Mouse (Mus musculus): ENCODE results near the gene Dleu7.
A peak's percentile ranks its signal among the peaks of the same experiment; 100 is the strongest.

Gene Dleu7

DNA sequence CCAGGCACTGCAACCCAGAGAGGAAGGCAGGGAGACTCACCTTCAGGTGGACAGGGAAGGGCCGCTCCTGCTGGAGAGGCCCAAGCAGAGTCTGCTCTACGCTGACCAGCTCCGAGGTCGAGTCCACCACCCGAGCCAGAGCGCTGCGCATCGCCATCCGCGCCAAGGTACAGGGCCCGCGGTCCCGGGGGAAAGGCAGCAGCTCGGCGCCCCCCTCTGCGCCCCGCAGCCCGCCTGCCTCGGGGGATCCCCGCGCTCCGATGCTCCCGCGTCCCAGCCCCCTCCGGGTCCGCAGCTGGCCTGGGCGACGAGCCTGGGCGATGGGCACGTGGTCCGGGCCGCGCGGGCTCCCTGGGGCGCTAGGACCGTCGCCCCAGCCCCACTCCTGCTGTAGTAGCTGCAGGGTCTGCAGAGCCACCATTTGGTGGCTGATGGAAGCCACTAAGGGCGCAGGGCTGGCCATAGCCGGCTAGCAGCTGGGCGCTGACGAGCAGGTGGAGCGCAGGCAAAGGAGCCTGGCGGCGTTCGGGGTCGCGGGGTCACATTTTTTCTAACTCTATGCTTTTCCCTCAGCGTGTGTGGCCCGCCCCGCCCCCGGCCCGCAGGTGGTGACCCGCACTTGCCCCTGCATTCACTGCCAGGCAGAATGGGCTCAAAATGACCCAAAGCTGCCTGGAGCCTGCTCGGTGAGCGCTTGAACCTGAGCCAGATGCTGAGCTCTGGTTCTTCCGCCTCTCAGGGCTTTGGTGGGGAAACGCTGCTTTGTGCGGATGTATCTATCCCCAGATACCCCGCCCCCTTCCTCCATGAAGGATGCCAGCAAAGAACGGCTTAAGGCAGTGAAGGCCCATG is at the start of gene Dleu7, which contains the start of gene Rnaseh2b:
Gene Dleu7 (minus strand): TSS at position 560 of the 852 bp plus-strand sequence.
Gene Rnaseh2b (plus strand): TSS at position 102 of the 852 bp plus-strand sequence.
- DNase-seq (ENCODE audit: low read depth, low spot score) = peak; percentile 51

DNA sequence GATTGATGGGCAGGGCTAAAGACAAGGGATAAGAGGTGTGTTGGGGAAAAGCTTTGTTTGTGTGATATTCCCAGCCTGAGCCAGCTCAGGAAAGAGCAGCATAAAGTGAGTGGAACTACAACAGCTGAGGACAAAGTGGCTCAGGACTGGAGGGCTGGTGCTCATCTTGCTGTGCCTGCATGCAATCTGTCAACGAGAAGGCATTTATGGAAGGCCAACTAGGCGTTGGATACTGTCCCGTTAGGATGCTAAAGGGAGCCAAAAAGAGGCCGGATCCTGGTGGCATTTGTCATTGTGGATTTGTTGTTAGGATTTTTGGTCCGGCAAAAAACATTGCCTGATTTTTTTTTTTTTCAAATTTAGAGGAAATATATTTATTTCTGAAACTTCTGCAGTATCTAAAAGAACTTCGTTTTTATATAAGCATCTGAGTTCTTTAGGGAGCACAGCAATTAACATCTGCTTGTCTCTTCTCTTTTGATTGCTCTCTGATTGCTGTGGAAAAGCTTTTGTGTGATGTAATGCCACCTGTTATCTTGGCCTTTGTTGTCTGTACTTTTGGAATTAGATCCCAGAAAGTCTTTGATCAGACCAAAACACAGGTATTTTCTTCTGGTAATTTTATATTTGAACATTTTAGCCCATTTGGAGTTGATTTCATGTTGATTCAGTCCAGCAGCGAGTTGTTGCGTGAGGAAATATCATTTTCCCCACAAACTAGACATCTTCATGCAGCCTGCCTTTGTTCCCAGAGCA is 49.2 kb upstream of the Dleu7 start:
- DNase-seq (ENCODE audit: low read depth, low spot score) = peak; percentile 21

DNA sequence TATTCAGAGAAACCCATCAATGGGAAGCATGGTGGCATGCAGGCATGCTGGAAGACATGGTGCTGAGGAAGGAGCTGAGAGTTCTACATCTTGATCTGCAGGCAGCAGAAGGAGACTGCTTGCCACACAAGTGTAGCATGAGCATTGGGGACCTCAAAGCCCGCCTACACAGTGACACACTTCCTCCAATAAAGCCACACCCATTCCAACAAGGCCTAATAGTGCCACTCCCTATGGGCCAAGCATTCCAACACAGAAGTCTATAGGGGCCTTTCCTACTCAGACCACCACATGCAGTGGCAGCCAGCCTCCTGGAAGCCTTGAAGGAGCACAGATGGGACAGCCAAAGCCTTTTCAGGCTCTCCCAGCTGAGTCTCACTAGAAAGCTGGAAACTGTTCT is 46.3 kb upstream of the Dleu7 start:
- DNase-seq (ENCODE audit: low read depth, low spot score) = peak; percentile 52

DNA sequence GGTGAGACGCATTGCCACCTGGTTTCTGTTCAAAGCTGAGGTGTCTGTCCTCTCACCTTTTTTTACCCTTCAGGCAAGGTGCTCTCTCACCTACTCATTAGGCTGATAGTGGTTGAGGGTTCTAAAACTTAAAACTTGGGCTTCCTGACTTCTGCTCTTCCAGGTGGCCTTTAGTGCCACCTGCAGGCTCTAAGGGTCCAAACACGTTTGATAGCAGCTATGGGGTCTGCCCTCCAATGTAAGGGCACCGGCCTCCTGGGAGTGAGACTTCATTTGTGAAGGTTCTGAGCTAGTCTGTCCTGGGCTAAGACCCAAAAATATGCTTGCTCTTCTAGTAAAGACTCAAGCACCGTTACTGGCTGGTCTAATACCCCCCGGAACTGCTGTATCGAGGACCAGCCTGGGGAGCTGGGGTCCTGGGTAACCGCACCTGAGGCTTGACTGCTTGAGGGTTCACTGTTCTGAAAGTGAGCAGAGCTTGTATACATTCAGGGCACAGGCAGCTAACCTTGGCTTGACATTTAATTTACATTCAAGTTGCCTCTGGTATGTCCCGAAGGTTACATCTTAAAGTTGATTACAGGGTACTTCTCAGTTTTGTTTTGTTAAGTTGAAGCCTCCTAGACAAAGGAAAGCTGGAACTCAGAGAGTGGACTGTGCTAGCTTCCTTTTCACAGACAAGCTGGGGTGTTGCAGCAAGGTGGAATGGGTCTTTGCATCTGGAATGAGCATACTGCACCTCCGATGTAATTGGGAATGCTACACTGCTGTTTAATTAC is 41.3 kb upstream of the Dleu7 start:
- peak; percentile 84 for DNase-seq (ENCODE audit: low read depth, low spot score)

DNA sequence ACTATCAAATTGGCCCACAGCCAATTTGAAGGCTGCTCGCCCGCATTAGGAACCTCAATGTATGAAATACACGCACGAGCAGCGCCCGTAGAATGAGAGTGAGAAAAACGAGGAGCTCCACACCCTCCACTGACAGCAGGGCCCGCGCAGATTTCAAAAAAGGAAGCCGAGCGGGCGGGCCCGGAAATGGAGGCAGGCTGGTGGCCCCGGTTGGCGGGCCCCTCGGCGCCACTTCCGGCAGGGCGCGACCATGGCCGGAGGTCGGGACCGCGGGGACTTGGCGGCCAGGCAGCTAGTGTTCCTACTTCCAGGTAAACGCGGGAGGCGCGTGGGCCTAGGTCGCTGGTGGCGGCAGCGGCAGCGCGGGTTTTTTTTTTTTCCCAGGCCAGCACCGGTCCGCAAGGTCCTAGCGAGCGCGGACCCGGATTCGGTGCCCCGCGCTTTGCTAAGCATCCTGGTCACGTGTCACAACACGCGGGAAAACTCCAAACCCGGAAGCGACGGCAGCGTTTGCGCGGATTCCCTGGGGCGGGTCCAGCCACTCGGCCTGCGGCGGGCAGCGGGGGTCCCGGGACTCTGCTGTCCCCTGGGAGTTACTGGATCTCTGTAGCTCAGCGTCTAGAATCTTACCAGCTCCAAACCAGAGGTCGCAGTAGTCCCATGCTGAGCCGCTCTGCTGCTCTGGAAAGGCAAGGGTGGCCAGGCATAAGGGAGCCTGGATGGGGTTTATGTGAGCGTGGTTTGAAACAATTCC is 39.2 kb upstream of the Dleu7 start:
- DNase-seq (ENCODE audit: low read depth, low spot score) = peak; percentile 82

DNA sequence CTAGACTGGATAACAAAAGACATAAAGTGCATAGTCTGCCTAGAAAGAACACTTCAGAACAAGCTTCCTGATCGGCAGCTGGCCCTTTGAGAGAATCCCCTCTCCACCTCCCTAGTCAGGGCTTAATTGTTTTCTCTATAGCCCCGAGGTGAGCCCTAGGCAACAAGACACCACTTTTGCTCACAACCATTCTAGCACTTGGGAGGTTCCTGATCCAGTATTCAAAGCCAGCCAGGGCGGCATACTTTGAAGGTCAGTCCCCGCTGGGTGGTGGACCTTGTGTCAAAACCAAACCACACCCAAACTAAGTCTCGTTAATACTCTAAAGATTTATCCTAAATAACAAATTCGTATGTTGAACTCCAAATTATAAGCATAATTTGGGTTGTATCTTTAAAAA is 38.6 kb upstream of the Dleu7 start:
- DNase-seq (ENCODE audit: low read depth, low spot score) = peak; percentile 80

DNA sequence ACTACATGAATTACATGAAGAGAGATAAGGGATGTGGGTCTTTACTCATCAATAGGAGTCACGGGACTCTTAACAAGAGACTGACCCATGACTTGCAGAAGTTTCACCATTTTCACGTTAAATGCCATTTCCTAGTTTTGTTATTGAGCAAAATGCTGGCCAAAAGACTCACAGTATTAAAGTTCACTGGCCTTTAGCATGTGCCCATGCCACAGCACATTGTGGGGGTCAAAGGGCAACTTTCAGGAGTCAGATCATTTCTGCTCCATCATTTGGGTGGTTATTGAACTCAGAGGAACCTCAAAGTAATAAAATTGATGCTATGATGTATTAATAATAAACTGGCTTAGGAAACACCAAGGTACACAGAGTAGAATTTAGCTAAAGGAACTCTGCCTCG is 36.8 kb upstream of the Dleu7 start:
- DNase-seq (ENCODE audit: low read depth, low spot score) = no peak

DNA sequence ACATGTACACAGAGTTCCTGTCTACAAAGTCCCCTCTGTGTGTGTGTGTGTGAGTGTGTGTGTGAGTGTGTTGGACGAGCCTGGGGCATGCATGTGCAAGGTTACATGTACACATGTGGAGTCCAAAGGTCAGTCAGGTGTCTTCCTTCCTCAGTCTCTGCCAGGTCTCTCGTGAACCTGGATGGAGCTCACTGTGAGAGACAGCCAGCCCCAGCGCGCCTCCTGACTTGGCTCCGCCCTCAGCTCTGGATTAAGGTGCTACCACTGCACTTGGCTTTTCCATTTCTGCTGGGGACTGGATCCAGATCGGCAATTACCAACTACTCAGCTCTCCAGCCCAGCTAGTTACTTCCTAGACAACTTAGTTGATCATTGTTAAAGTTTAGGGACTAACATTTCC is 35.8 kb upstream of the Dleu7 start:
- DNase-seq (ENCODE audit: low read depth, low spot score) = peak; percentile 12

DNA sequence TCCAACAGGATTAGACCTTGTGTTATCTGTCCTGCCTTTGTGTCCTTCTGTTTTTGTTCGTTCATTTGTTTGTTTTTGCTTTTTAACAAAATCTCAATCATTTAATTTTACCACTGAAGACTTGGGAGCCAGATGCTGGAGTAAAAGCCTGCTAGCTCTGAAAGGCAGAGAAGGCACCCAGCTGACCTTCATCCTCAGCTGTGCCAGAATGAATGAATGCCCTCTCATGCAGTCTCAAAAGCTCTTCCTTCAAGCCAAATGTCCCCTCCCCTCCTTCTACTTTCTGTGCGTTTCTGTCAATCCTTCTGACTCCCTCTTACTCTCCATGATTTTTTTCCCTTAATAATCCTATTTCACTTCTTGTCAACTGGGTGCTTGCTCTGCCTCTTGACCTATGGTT is 34.3 kb upstream of the Dleu7 start:
- no peak for DNase-seq (ENCODE audit: low read depth, low spot score)

DNA sequence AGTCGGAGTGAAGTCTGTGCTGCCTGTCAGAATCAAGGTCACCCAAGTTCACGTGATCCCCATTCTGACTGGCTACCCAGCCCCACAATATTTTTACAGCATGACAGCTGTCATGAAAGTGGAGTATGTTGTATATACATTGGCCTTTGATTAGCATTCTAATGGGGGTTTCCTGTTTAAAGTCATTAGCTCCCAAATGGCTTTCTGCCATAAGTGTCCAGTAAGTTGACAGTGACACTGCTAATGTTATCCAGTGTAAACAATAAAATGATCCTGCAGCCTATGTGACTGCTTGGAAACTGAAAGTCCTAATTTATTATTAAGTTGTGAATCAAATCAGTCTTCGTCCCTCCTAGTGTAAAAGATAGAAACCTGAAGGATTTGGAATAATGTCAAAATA is 33.2 kb upstream of the Dleu7 start:
- no peak for DNase-seq (ENCODE audit: low read depth, low spot score)

DNA sequence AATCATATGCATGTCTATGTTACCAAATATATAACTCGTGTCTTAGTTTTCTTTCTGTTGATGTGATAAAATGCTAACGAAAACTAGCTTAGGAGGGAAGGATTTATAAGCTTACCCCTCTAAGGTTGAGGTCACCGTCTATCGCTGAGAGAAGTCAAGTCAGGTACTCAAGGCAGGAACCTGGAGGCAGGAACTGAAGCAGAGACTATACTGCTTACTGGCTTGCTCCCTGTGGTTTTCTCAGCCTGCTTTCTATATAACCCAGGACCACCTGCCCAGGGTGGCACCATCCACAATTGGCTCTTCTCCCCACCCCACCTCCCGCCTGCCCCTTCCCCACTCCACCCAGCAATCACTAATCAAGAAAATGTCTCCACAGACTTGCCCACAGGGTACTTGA is 32.1 kb upstream of the Dleu7 start:
- no peak for DNase-seq (ENCODE audit: low read depth, low spot score)

DNA sequence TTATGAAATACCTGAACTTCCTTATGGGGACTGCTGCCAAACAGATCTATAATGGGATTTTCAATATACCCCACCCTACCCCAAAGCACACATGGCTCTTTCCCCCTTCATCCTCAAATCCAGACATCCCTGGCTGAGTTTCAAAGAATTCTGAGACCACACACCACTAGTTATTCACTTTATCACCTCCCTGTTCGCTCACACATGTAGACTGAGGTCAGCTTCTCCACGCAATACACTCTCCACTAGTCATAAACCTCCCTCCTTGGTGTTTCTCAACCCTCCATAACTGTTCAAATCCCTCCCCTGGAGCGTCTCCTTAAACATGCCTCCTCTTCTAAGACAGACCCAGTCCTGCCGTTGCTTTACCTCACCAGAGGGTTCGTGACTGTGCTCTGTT is 30.6 kb upstream of the Dleu7 start:
- no peak for DNase-seq (ENCODE audit: low read depth, low spot score)

DNA sequence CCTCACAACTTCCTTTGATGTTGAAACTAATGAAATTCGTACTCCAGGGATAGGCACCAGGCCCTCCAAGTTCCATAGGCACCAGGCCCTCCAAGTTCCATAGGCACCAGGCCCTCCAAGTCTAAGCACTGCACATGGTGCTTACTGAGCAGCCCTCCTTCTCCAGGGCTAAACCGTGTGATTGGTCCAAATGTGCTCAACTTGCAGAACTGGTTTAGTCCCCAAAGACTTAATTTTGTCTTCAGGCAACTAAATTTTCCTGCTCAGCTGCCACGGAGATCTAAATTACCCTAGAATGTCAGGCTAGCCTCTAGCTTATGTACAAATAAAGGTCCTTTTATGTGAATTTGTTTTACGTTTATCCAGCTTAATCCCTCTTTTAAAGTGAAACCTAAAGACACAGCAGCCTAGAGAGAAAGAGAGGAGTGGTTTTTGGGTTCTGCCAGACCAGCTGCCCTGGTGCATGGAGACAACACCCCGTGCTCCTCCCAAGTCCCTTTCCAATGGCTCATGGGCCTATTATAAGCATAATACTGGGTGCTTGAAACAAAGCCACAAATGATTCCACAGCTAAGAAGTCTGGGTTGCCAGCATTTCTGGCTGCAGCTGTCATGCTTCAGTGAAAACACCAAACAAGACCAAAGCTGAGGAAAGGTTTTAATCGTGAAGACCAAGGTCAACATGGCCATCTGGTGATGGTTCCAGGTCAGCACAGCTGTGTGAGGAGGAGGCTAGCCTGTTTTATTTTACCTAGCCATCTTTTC is 29.9 kb upstream of the Dleu7 start:
- no peak for DNase-seq (ENCODE audit: low read depth, low spot score)

DNA sequence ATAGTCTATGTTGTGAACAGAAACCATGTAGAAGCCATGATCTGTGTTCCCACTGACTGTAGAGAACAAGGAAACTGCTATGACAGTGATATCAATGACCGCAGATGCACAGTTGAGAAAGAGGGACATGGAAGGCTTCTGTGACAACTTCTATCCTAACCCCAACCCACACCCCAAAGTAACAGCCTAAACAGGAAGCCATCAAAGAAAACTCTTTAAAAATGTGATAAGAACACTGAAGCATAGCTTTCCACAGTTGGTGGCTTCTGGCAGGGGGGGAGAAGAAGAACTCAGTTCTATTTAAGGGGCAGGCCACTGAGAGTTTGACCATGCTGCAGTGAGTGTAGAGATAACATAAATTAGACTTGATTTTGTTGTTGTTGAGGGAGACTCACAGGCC is 18.8 kb upstream of the Dleu7 start:
- no peak for DNase-seq (ENCODE audit: low read depth, low spot score)

DNA sequence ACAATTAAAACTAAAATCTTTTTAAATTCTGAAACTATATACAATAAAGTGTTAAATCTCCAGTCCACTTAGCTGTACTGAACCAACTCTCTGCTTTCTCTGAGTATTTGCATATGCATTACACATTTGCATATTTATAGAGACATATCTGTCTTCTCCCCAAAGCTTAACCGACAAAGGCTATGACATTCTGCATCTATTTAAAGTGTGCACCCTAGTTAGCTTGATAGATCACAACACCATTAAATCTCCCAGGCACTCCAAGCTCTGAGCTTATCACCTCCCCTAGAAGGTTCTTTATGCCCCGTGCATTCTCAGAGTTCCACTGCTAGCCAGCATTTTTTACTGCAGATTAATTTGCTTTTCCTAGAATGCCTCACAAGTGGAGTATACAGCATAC is 16.2 kb upstream of the Dleu7 start:
- DNase-seq (ENCODE audit: low read depth, low spot score) = no peak

DNA sequence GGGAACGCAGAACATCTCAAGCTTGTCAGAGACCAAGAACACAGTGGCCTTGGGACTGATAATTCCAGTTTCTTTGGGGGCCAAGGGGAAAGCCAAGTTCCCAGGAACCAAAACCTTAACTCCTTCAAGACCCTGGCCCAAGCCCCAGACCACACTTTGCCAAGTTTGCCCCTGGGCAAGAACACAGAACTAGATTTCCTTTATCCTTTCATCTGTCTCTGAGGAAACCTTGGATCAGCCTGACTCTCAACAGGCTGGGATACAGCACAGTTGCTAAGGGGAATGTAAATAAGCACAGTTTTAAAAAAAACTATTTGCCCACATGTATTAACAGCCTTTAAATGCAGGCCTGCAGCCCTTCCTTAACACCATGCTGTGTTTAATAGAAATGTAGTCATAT is 14.7 kb upstream of the Dleu7 start:
- no peak for DNase-seq (ENCODE audit: low read depth, low spot score)

DNA sequence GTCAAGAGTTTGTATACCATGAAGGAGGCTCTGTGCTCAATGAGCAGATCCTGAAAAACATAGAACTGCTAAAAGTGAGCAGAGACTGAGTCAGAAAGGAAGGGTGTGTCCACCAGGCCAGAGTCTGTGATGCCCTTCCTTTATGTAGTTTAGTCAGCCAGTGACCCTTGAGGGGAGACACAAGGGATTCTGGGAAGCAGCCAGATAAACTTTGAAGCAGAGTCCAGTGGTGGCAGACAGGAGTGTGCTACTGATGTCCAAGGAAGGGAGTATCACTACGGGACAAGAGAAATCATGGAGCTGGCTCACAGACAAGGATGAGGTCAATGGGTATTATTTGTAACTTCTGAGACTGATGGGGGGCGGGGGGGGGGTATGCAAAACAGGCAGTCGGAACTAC is 7.2 kb upstream of the Dleu7 start:
- no peak for DNase-seq (ENCODE audit: low read depth, low spot score)

DNA sequence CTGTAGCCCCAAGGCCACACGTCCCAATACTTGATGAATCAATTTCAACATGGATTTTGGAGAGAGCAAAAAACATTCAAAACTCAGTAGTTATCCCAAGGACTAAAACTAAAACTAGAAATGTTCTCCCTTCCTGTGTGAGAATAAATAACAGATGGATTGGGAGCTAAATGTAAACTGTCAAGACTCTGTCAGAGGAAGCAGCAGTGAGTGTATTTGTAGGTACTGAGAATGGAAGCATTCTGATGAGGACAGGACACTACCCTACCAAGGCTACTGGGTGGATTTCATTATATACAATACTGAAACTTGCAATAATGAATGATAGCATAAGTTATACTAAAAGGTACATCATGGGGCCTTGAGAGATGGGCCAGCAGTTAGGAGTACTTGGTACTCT is 6.0 kb upstream of the Dleu7 start:
- DNase-seq (ENCODE audit: low read depth, low spot score) = no peak

DNA sequence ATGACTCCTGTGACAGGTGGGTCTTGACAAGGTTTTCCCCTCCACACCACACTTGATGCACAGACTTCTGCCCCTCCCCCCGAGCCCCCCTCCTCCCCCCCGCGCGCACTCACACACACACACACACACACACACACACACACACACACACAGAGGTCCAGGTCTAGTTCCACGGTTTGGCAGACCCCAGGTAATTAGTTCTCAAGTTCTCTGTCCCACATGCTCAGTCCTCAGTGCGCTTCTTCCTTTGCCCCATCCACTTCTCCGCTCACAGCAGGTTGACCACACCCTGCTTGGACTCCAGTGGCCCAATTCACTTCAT is 720 bp downstream of the Dleu7 start:
- DNase-seq (ENCODE audit: low read depth, low spot score) = peak; percentile 27

DNA sequence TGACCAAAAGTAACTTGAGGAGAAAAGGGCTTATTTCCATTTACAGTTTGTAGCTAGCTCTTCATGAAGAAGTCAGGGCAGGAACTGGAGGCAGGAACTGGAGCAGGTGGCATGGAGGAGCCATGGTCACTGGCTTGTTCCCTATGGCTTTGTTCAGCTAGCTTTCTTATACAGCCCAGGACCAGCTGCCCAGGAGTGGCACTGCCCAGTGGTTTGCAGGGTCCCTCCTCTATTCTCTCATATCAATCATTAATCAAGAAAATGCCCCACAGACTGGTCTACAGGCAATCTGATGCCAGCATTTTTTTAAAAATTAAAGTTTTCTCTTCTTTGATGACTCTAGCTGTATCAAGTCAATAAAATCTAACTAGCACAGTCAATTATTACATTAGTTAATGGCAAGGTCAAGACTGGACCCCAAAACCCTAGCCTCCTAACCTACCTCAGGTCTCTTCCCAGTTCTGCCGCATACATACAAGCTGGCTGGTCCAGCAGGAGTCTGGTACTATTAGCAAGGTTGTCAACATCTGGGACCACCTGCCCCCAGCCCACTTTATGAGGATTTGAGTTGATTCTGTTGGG is 1.4 kb downstream of the Dleu7 start:
- no peak for DNase-seq (ENCODE audit: low read depth, low spot score)

DNA sequence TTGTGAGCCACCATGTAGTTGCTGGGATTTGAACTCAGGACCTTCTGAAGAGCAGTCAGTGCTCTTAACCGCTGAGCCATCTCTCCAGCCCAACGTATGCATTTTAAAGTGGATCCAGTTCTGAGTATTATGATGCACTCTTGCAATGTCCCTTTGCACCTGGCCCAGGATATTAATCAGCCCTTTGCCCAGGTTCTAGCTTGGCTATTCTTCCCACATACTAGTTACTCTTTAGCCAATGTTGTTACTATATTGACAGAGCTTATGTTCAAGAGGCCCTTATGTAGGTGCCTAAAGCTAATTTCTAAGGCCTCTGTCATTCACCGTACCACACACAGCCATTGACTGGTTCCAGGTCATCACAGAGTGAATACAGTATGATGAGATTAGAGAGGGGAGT is 4.1 kb downstream of the Dleu7 start:
- DNase-seq (ENCODE audit: low read depth, low spot score) = no peak
